Mouse (Mus musculus) hindbrain, postnatal 0 days (tissue): Measurements from ENCODE around the gene Ppp2r3a. TPM values are rescaled to one million over a fixed set of nuclear protein-coding genes. Genes with fewer than 3 reads are reported as not detected.
A peak's percentile ranks its signal among the peaks of the same experiment; 100 is the strongest.

Experiments
- ATAC-seq: fragments of 200-750 bp; cut with Nextera tagmentation; 2 replicates; pipeline ENCODE4 v1.8.0; 2017; ENCODE audit warnings: mild to moderate bottlenecking, moderate TSS enrichment, moderate library complexity
- DNase-seq: peaks from one replicate; pipeline ENCODE4 v3.0.0-alpha.2; 2015; ENCODE audit warnings: low spot score
- H3K27ac ChIP-seq: fragments of 300-500 bp; sonication (generic); 2 replicates; pipeline ENCODE4 v1.5.1; 2014; ENCODE audit warnings: mild to moderate bottlenecking
- H3K27me3 ChIP-seq: fragments of 300-500 bp; sonication (generic); 2 replicates; pipeline ENCODE4 v1.6.1; 2014; ENCODE audit warnings: low read length, mixed read lengths; ENCODE audit not compliant: insufficient read depth
- H3K36me3 ChIP-seq: fragments of 300-500 bp; sonication (generic); 2 replicates; pipeline ENCODE4 v1.6.1; 2014; ENCODE audit warnings: low read length, mixed read lengths; ENCODE audit not compliant: insufficient read depth
- H3K4me1 ChIP-seq: fragments of 300-500 bp; sonication (generic); 2 replicates; pipeline ENCODE4 v1.6.1; 2014; ENCODE audit warnings: antibody characterized with exemption, low read length, mixed read lengths; ENCODE audit not compliant: insufficient read depth
- H3K4me2 ChIP-seq: fragments of 300-500 bp; sonication (generic); 2 replicates; pipeline ENCODE4 v1.6.1; 2014; ENCODE audit warnings: low read depth, mild to moderate bottlenecking, low read length, moderate library complexity, mixed read lengths
- H3K4me3 ChIP-seq: fragments of 300-500 bp; sonication (generic); 2 replicates; pipeline ENCODE4 v1.5.1; 2014; ENCODE audit warnings: low read length
- H3K9ac ChIP-seq: fragments of 300-500 bp; sonication (generic); replicated peaks from 2 replicates; pipeline ENCODE4 v1.6.1; 2014; ENCODE audit warnings: mild to moderate bottlenecking, low read length, moderate library complexity, mixed read lengths
- H3K9me3 ChIP-seq: fragments of 300-500 bp; sonication (generic); 2 replicates; pipeline ENCODE4 v1.6.1; 2016; ENCODE audit warnings: low read length, mixed read lengths
- CTCF ChIP-seq: IDR thresholded peaks from 2 replicates; pipeline ENCODE4 v1.5.1; 2016; ENCODE audit warnings: antibody characterized with exemption, control low read depth, low read depth
- WGBS: fragments of 180-500 bp; shearing (Covaris S2); extraction: QIAGEN DNeasy Blood & Tissue Kit; methylation state at CpG from one replicate; pipeline ENCODE4 v1.1.7; 2014; 5-methylcytosine and 5-hydroxymethylcytosine counted together
- polyA plus RNA-seq: library from polyadenylated mRNA; unstranded; fragments of >200 nt; fragmentation: Nextera tagmentation; extraction: Ambion mirVana; gene quantifications from 2 replicates; pipeline ENCODE4 v1.2.1, GENCODE M21; 2015
- total RNA-seq: library from RNA; depleted of rRNA; stranded (reverse); fragments of >200 nt; gene quantifications from 2 replicates; pipeline ENCODE4 v1.2.3, GENCODE M21; 2014

Gene Ppp2r3a
- total and polyA plus RNA-seq, 2 experiments from 2014 or later = 17.1 to 28.0 TPM

DNA sequence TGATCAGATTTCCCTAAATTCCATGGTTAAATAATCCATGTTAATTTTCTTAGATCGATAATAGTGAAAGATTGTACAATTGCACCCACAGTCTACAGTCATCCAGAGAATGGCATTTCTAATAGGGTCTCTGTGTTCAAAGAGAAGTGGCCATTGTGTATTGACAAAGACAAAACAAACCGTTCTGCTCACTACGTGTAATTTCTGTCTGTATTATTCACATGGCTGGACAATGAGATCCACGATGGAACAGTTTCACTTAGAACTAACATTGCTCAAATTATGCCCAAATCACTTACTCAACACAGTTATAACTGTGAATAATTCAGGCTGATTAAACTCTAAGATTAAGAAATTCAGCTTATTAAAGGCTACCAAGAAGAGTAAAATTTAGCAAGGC is 35.2 kb upstream of the Ppp2r3a start:
- TF ChIP-seq CTCF = no peak
- Histone ChIP-seq H3K27ac (no peak overlapping the region), H3K9me3 (no peaks in the 10 kb centered on the region), H3K4me2 (no peak overlapping the region), H3K4me3 (no peak overlapping the region), H3K9ac (no peak overlapping the region), H3K27me3 (no peaks in the 10 kb centered on the region), H3K4me1 (no peaks in the 10 kb centered on the region), H3K36me3 (no peaks in the 10 kb centered on the region)
- 41% methylated on average over 4 of the region's 4 CpGs for WGBS
- DNase-seq (no peak), ATAC-seq (no peak)

DNA sequence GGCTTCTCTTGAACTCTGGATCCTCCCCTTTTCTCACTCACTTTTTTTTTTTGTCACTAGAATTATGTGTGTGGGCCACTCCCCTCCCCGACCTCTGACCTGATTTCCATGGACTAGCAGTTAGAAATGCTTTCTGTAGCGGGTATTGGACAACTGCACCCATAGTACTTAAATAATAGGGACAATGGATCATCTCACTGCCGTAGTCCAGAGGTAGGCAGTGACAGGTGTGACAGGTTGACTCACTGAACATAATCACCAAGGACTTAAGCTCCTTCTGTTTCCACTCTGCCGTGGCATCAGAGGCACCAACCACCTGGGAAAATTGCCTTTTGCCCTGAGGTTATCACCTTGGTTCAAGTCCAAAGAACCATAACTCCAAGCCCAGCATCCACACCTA is 32.5 kb upstream of the Ppp2r3a start:
- Histone ChIP-seq H3K36me3 (no peaks in the 10 kb centered on the region), H3K4me3 (no peak overlapping the region), H3K27ac (no peak overlapping the region), H3K9me3 (no peaks in the 10 kb centered on the region), H3K9ac (no peak overlapping the region), H3K4me2 (no peak overlapping the region), H3K4me1 (no peaks in the 10 kb centered on the region), H3K27me3 (no peaks in the 10 kb centered on the region)
- DNase-seq = no peak
- no peak for TF ChIP-seq CTCF
- no peak for ATAC-seq
- 75% methylated on average over 4 of the region's 4 CpGs for WGBS

DNA sequence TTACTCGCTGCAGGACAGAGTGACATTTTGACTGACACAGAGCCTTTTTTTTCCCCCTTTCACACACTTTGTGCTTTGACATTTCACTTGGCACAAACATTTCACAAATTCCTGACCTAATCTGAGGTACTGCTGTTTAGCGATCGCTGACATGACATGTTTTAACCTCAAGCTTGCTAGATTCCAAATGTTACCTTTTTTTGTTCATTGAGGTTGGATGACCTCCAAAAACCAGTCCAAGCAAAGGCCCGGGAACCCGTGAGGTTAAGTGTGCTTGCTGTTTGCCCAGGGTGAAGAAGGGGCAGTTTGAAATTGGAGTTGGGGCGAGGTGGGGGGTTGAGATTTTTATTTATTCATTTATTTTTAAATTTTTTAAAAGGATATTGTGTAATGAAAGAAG is 31.1 kb upstream of the Ppp2r3a start:
- Histone ChIP-seq H3K27ac (no peak overlapping the region), H3K9ac (no peak overlapping the region), H3K4me2 (no peak overlapping the region), H3K27me3 (no peaks in the 10 kb centered on the region), H3K4me3 (no peak overlapping the region), H3K36me3 (no peaks in the 10 kb centered on the region), H3K9me3 (no peaks in the 10 kb centered on the region), H3K4me1 (no peaks in the 10 kb centered on the region)
- no peak for TF ChIP-seq CTCF
- no peak for ATAC-seq
- 50% methylated on average over 6 of the region's 6 CpGs for WGBS
- DNase-seq = no peak

DNA sequence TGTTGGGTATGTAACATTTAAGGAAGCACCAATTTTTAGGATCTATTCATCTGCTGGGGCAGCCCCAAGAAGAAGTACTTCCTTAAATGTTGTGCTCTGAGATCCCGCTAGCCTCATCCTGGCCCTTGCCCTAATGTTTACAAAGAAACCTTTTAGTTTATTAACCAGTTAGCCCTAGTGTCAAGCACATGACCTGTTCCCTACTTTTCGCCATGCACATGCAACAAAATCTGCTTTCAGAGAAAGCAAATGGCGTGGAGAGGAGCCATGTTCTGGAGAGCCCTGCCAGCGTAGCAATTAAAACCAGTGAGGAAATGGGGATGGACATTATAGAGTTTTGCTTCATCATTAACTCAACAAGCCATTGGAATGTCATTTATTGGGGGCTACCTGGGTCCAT is 30.3 kb upstream of the Ppp2r3a start:
- Histone ChIP-seq H3K9ac (no peak overlapping the region), H3K9me3 (no peaks in the 10 kb centered on the region), H3K4me1 (no peaks in the 10 kb centered on the region), H3K27ac (no peak overlapping the region), H3K4me2 (no peak overlapping the region), H3K36me3 (no peaks in the 10 kb centered on the region), H3K4me3 (no peak overlapping the region), H3K27me3 (no peaks in the 10 kb centered on the region)
- TF ChIP-seq CTCF = no peak
- WGBS = 89% methylated on average over 4 of the region's 4 CpGs
- ATAC-seq (no peak), DNase-seq (no peak)

- H3K27me3 ChIP-seq = no peaks in the 10 kb centered on the region
- WGBS = 45% methylated on average over 11 of the region's 11 CpGs
These were observed 29.7 kb upstream of the Ppp2r3a start for GRCm38 (mm10) chr9:101281326-101281725.

DNA sequence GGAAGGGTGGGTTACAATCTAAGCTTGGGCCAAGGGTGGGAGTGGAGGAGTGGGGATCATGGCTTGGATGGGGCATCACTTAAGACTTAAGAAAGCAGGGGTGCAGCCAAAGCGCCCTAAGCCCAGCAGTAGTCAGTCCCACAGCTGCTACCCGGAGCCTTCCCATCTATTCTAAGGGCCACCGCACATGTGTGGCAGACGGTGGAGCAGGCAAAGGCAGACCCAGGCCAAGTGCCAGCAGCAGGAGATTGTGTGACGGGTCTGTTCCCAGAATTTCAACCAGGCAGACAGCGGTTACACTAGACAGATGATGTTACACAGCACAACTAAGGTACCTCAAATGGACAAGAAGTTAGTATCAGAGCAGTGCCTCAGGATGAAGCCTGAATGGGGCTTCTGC is 29.3 kb upstream of the Ppp2r3a start:
- Histone ChIP-seq H3K4me2 (no peak overlapping the region), H3K9me3 (no peaks in the 10 kb centered on the region), H3K27me3 (no peaks in the 10 kb centered on the region), H3K36me3 (no peaks in the 10 kb centered on the region), H3K4me3 (no peak overlapping the region), H3K4me1 (no peaks in the 10 kb centered on the region), H3K27ac (no peak overlapping the region), H3K9ac (no peak overlapping the region)
- TF ChIP-seq CTCF = no peak
- ATAC-seq (no peak; the same call in 1 of the 2 replicates), DNase-seq (peak; percentile 16)
- WGBS = 67% methylated on average over 6 of the region's 6 CpGs

More at GRCm38 (mm10) chr9:101281326-101281725, 29.7 kb upstream of the Ppp2r3a start:
- no peak for TF ChIP-seq CTCF
- Histone ChIP-seq H3K27ac (no peak overlapping the region), H3K36me3 (no peaks in the 10 kb centered on the region), H3K4me1 (no peaks in the 10 kb centered on the region), H3K9me3 (no peaks in the 10 kb centered on the region), H3K4me3 (no peak overlapping the region), H3K9ac (no peak overlapping the region), H3K4me2 (no peak overlapping the region)
- peak; percentile 77 for ATAC-seq
- DNase-seq = peak; percentile 42

- 64% methylated on average over 10 of the region's 10 CpGs for WGBS
- H3K4me1 ChIP-seq = no peaks in the 10 kb centered on the region
- H3K27ac ChIP-seq = no peak overlapping the region
- DNase-seq = no peak
- H3K4me3 ChIP-seq = no peak overlapping the region
- H3K27me3 ChIP-seq = no peaks in the 10 kb centered on the region
- H3K4me2 ChIP-seq = no peak overlapping the region
- TF ChIP-seq CTCF = no peak
- no peaks in the 10 kb centered on the region for H3K9me3 ChIP-seq
- no peak for ATAC-seq
- no peaks in the 10 kb centered on the region for H3K36me3 ChIP-seq
- H3K9ac ChIP-seq = no peak overlapping the region
These were observed 28.6 kb upstream of the Ppp2r3a start for GRCm38 (mm10) chr9:101280211-101280610.
